Mouse (Mus musculus) CH12.LX (cell line): Measurements from ENCODE around the gene Osgep. TPM values are rescaled to one million over a fixed set of nuclear protein-coding genes. Genes with fewer than 3 reads are reported as not detected.

Experiments
- DNase-seq: peaks from one replicate; pipeline ENCODE4 v3.0.0-alpha.2; 2013; ENCODE audit errors: extremely low read depth
- H3K27ac ChIP-seq: 2 replicates; pipeline ENCODE4 v1.5.1; 2012; ENCODE audit warnings: low read depth, mild to moderate bottlenecking, control low read depth, moderate library complexity; ENCODE audit not compliant: insufficient read depth
- H3K27me3 ChIP-seq: replicated peaks from 2 replicates; pipeline ENCODE3; 2012; ENCODE audit warnings: inconsistent platforms
- H3K36me3 ChIP-seq, 2 experiments: replicated peaks in 1 of 2; 2 replicates each; pipeline versions ENCODE3 to v1.6.1; 2012; ENCODE audit warnings: inconsistent platforms in 1 of 2, low read length in 1 of 2, mild to moderate bottlenecking in 1 of 2, mixed read lengths in 1 of 2, moderate library complexity in 1 of 2; ENCODE audit not compliant: control insufficient read depth in 1 of 2, insufficient read depth in 1 of 2
- H3K4me1 ChIP-seq, 2 experiments: 2 replicates each; pipeline ENCODE4 v1.6.1; 2012; ENCODE audit warnings: inconsistent platforms in 1 of 2, moderate library complexity in 1 of 2; ENCODE audit not compliant: insufficient read depth in 2 of 2, control insufficient read depth in 1 of 2
- H3K4me2 ChIP-seq: 2 replicates; pipeline ENCODE4 v1.6.1; 2012; ENCODE audit warnings: low read depth, mild to moderate bottlenecking, control low read depth; ENCODE audit not compliant: poor library complexity, insufficient read depth, severe bottlenecking
- H3K4me3 ChIP-seq, 3 experiments: fragments of 150-350 bp in 1 of 3; sonication (generic) in 1 of 3; replicated peaks in 1 of 3; 2 replicates each; pipeline versions ENCODE3 to v1.5.1; 2011 to 2012; ENCODE audit warnings: low read depth in 2 of 3, low read length in 2 of 3, mild to moderate bottlenecking in 2 of 3, moderate library complexity in 2 of 3, control low read depth in 1 of 3, improper control_type of control experiment in 1 of 3, inconsistent platforms in 1 of 3, mixed read lengths in 1 of 3; ENCODE audit not compliant: poor library complexity in 1 of 3
- H3K79me2 ChIP-seq: replicated peaks from 2 replicates; pipeline ENCODE4 v1.6.1; 2012; ENCODE audit warnings: mild to moderate bottlenecking, moderate library complexity; ENCODE audit not compliant: control insufficient read depth, poor library complexity, insufficient read depth, severe bottlenecking; ENCODE audit errors: extremely low read depth
- H3K9ac ChIP-seq: 2 replicates; pipeline ENCODE4 v1.6.1; 2012; ENCODE audit warnings: low read depth, mild to moderate bottlenecking, control low read depth, moderate library complexity; ENCODE audit not compliant: insufficient read depth
- H3K9me3 ChIP-seq: replicated peaks from 2 replicates; pipeline ENCODE3; 2012; ENCODE audit warnings: low read length, inconsistent platforms, mixed read lengths
- BHLHE40 ChIP-seq: IDR thresholded peaks from 2 replicates; pipeline ENCODE4 v1.6.1; 2011; ENCODE audit warnings: mild to moderate bottlenecking, low read depth, low read length, improper control_type of control experiment
- CHD1 ChIP-seq: IDR thresholded peaks from 2 replicates; pipeline ENCODE4 v1.6.1; 2012; ENCODE audit warnings: low read depth, low read length, improper control_type of control experiment, inconsistent platforms
- CHD2 ChIP-seq: IDR thresholded peaks from 2 replicates; pipeline ENCODE4 v1.6.1; 2011; ENCODE audit warnings: low read length, improper control_type of control experiment
- CTCF ChIP-seq, 2 experiments: IDR thresholded peaks in 1 of 2; conservative IDR thresholded peaks in 1 of 2; 2 replicates each; pipeline ENCODE4 v1.5.1; 2011 to 2012; ENCODE audit warnings: low read depth in 2 of 2, low read length in 2 of 2, improper control_type of control experiment in 1 of 2, inconsistent platforms in 1 of 2, mild to moderate bottlenecking in 1 of 2, moderate library complexity in 1 of 2
- ELF1 ChIP-seq: IDR thresholded peaks from 2 replicates; pipeline ENCODE4 v1.6.1; 2014; ENCODE audit warnings: low read depth, mild to moderate bottlenecking, inconsistent platforms, low read length, improper control_type of control experiment
- ETS1 ChIP-seq: conservative IDR thresholded peaks from 2 replicates; pipeline ENCODE4 v1.6.1; 2012; ENCODE audit warnings: low read depth, mild to moderate bottlenecking, inconsistent platforms, low read length, improper control_type of control experiment, moderate library complexity
- GABPA ChIP-seq: IDR thresholded peaks from 2 replicates; pipeline ENCODE4 v1.6.1; 2012; ENCODE audit warnings: low read depth, low read length, improper control_type of control experiment, inconsistent platforms; ENCODE audit not compliant: insufficient replicate concordance
- HCFC1 ChIP-seq: IDR thresholded peaks from 2 replicates; pipeline ENCODE4 v1.6.1; 2012; ENCODE audit warnings: low read depth, mild to moderate bottlenecking, inconsistent platforms, low read length, improper control_type of control experiment
- IRF4 ChIP-seq: IDR thresholded peaks from 2 replicates; pipeline ENCODE4 v1.6.1; 2014; ENCODE audit warnings: low read depth, mild to moderate bottlenecking, inconsistent platforms, low read length, improper control_type of control experiment
- JUN ChIP-seq: IDR thresholded peaks from 2 replicates; pipeline ENCODE4 v1.6.1; 2011; ENCODE audit warnings: low read depth, mild to moderate bottlenecking, low read length, improper control_type of control experiment, moderate library complexity; ENCODE audit not compliant: insufficient read depth
- JUND ChIP-seq: conservative IDR thresholded peaks from 2 replicates; pipeline ENCODE4 v1.6.1; 2011; ENCODE audit warnings: low read depth, low read length, improper control_type of control experiment
- KAT2A ChIP-seq: IDR thresholded peaks from 2 replicates; pipeline ENCODE4 v1.6.1; 2012; ENCODE audit warnings: low read length, improper control_type of control experiment, inconsistent platforms; ENCODE audit not compliant: insufficient replicate concordance
- MAFK ChIP-seq: IDR thresholded peaks from 2 replicates; pipeline ENCODE4 v1.6.1; 2011; ENCODE audit warnings: low read length, improper control_type of control experiment; ENCODE audit not compliant: insufficient replicate concordance
- MAX ChIP-seq: IDR thresholded peaks from 2 replicates; pipeline ENCODE4 v1.6.1; 2011; ENCODE audit warnings: low read length, improper control_type of control experiment
- MAZ ChIP-seq: IDR thresholded peaks from 2 replicates; pipeline ENCODE4 v1.6.1; 2012; ENCODE audit warnings: low read depth, mild to moderate bottlenecking, inconsistent platforms, low read length, improper control_type of control experiment, moderate library complexity
- MEF2A ChIP-seq: IDR thresholded peaks from 2 replicates; pipeline ENCODE4 v1.6.1; 2014; ENCODE audit warnings: low read depth, mild to moderate bottlenecking, inconsistent platforms, low read length, improper control_type of control experiment, borderline replicate concordance
- MXI1 ChIP-seq: IDR thresholded peaks from 2 replicates; pipeline ENCODE4 v1.6.1; 2011; ENCODE audit warnings: mild to moderate bottlenecking, low read depth, low read length, improper control_type of control experiment
- MYC ChIP-seq: IDR thresholded peaks from 2 replicates; pipeline ENCODE4 v1.6.1; 2011; ENCODE audit warnings: low read depth, mild to moderate bottlenecking, improper control_type of control experiment, low read length
- NELFE ChIP-seq: IDR thresholded peaks from 2 replicates; pipeline ENCODE4 v1.6.1; 2011; ENCODE audit warnings: low read depth, low read length, improper control_type of control experiment
- PAX5 ChIP-seq: IDR thresholded peaks from 2 replicates; pipeline ENCODE4 v1.6.1; 2012; ENCODE audit warnings: low read length, inconsistent platforms, mixed read lengths
- POLR2A ChIP-seq: IDR thresholded peaks from 2 replicates; pipeline ENCODE4 v1.6.1; 2011; ENCODE audit warnings: low read depth, mild to moderate bottlenecking, improper control_type of control experiment, low read length
- POLR2AphosphoS2 ChIP-seq: IDR thresholded peaks from 2 replicates; pipeline ENCODE4 v1.6.1; 2011; ENCODE audit warnings: low read depth, low read length, improper control_type of control experiment
- RAD21 ChIP-seq: IDR thresholded peaks from 2 replicates; pipeline ENCODE4 v1.6.1; 2011; ENCODE audit warnings: low read depth, mild to moderate bottlenecking, low read length, improper control_type of control experiment, moderate library complexity
- RCOR1 ChIP-seq: conservative IDR thresholded peaks from 2 replicates; pipeline ENCODE4 v1.6.1; 2012; ENCODE audit warnings: low read depth, mild to moderate bottlenecking, inconsistent platforms, low read length, improper control_type of control experiment
- SIN3A ChIP-seq: IDR thresholded peaks from 2 replicates; pipeline ENCODE4 v1.6.1; 2012; ENCODE audit warnings: low read length, improper control_type of control experiment, inconsistent platforms
- SMC3 ChIP-seq: IDR thresholded peaks from 2 replicates; pipeline ENCODE4 v1.6.1; 2011; ENCODE audit warnings: low read depth, low read length, improper control_type of control experiment
- TBP ChIP-seq: conservative IDR thresholded peaks from 2 replicates; pipeline ENCODE4 v1.6.1; 2011; ENCODE audit warnings: low read depth, low read length, improper control_type of control experiment
- TCF12 ChIP-seq: IDR thresholded peaks from 2 replicates; pipeline ENCODE4 v1.6.1; 2014; ENCODE audit warnings: low read depth, mild to moderate bottlenecking, inconsistent platforms, low read length, improper control_type of control experiment
- UBTF ChIP-seq: IDR thresholded peaks from 2 replicates; pipeline ENCODE4 v1.6.1; 2012; ENCODE audit warnings: low read depth, mild to moderate bottlenecking, inconsistent platforms, low read length, improper control_type of control experiment, moderate library complexity
- USF1 ChIP-seq: IDR thresholded peaks from 2 replicates; pipeline ENCODE4 v1.6.1; 2014; ENCODE audit warnings: low read depth, mild to moderate bottlenecking, inconsistent platforms, low read length, improper control_type of control experiment
- USF2 ChIP-seq: conservative IDR thresholded peaks from 2 replicates; pipeline ENCODE4 v1.6.1; 2011; ENCODE audit warnings: low read depth, low read length, improper control_type of control experiment
- ZC3H11A ChIP-seq: IDR thresholded peaks from 2 replicates; pipeline ENCODE4 v1.6.1; 2012; ENCODE audit warnings: low read depth, mild to moderate bottlenecking, inconsistent platforms, low read length, improper control_type of control experiment
- ZKSCAN1 ChIP-seq: IDR thresholded peaks from 2 replicates; pipeline ENCODE4 v1.6.1; 2012; ENCODE audit warnings: low read depth, inconsistent platforms, low read length, improper control_type of control experiment, borderline replicate concordance
- ZMIZ1 ChIP-seq: IDR thresholded peaks from 2 replicates; pipeline ENCODE4 v1.6.1; 2012; ENCODE audit warnings: low read depth, mild to moderate bottlenecking, inconsistent platforms, low read length, improper control_type of control experiment
- ZNF384 ChIP-seq: IDR thresholded peaks from 2 replicates; pipeline ENCODE4 v1.6.1; 2012; ENCODE audit warnings: low read depth, low read length, improper control_type of control experiment, inconsistent platforms
- dilution Hi-C: fragments of 300-500 bp; cut with MboI; formaldehyde crosslinking; loops from 2 replicates; pipeline ENCODE4 v1.14.3; 2020; ENCODE audit warnings: low sequenced_read_pairs; ENCODE audit not compliant: extremely low pct_unique_long_range_greater_than_20kb, extremely low pct_ligation_motif_present
- in situ Hi-C: fragments of 300-500 bp; cut with MboI; formaldehyde crosslinking; loops from 3 replicates; pipeline ENCODE4 v1.14.3; 2019; ENCODE audit warnings: low sequenced_read_pairs, low pct_ligation_motif_present, low pct_unique_long_range_greater_than_20kb, mixed read lengths
- polyA plus RNA-seq: library from polyadenylated mRNA; unstranded; fragments of >175 nt; gene quantifications from 2 replicates; pipeline ENCODE4 v1.2.1, GENCODE M21; 2012; ENCODE audit warnings: low read depth; ENCODE audit not compliant: insufficient read length
- total RNA-seq, 2 experiments: library from RNA; depleted of rRNA; stranded (reverse); fragments of 300-350 nt in 1 of 2; fragments of >200 nt in 1 of 2; gene quantifications; 2 replicates each; pipeline ENCODE4 v1.2.3; 2012 to 2014

Gene Osgep
- total and polyA plus RNA-seq, 3 experiments, result 41.7 to 88.7 (median 48.4) TPM

DNA sequence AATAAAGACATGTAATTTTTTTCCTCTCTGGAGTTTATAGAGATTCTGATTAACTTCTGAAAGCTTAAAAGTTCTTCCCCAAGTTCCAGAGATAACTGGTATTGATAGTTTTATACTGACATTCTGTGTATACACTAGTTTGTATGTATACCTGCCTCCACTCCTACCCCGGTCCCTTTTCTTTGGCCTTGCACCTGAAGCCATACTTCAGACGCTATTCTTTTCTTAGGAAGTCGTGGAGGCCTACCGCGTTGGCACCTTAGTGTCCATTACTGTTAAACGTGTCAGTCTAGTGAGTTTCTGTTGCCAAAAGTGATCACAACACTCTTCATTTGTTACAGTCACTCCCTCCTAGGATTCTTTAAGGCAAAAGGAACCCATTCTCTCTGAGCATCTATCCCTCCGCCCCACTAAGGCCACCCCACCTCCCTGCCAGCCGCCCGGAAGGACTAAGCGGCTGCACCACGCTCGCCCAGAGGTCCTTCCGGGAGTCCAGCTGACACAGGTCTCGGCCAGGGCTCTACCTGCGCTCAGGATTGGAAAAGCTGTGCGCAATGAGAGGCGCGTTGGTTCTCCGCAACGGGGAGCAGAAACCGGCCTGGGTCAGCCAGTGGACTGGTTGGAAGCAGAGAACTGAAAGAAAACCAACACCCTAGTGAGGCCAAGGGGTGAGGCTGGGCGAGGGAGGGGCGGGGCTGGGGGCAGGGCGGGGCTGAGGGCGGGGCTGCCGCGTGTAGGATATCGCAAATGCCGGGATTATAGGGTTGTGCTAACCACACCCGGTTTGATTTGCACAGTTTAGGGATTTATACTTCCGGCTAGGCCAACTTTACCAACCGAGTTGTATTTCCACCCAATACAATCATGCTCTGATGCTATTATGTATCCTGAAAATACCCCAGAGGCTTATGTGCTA lies 54.5 kb downstream of the Osgep start, which contains the start of gene Tep1:
Gene Tep1 (minus strand): TSS at position 672 of the 916 bp plus-strand sequence.
- H3K4me3 ChIP-seq, result peak within 1 kb of the TSS; percentile 74 to 97 (median 80)
- peak within 1 kb of the TSS; percentile 92 for H3K9ac ChIP-seq
- peaks cover 0 to 25% of the 10 kb centered on the region in 2 experiments; a peak in 2 of 4 replicates for H3K4me1 ChIP-seq
- H3K9me3 ChIP-seq, result no peaks in the 10 kb centered on the region
- DNase-seq, result peak; percentile 85
- H3K36me3 ChIP-seq, result peaks cover 9 to 31% of the 10 kb centered on the region in 2 experiments
- H3K4me2 ChIP-seq, result peak within 1 kb of the TSS; percentile 77
- dilution Hi-C loops (no loop called here), in situ Hi-C loops (no loop called here)
- H3K27me3 ChIP-seq, result no peaks in the 10 kb centered on the region
- TF ChIP-seq MAFK (no peak), TCF12 (peak; percentile 78), MEF2A (no peak), CHD2 (no peak; the same call in 1 of the 2 replicates), CTCF (conservative IDR thresholded peaks at IDR 0.05 in 1 of 2, IDR thresholded peaks at IDR 0.05 in 1 of 2; ENCODE audit: low read depth in 2 of 2, low read length in 2 of 2) (no peak), ZNF384 (no peak), ZMIZ1 (no peak), JUN (no peak), ETS1 (no peak), RCOR1 (no peak), MAZ (peak; percentile 55; the same call in 1 of the 2 replicates), TBP (no peak), ZC3H11A (no peak), RAD21 (no peak), PAX5 (no peak), BHLHE40 (no peak), KAT2A (no peak), UBTF (no peak), SIN3A (no peak), USF1 (no peak), GABPA (no peak), POLR2A (peak; percentile 75), MYC (no peak), POLR2AphosphoS2 (no peak), HCFC1 (peak; percentile 82), ZKSCAN1 (no peak), SMC3 (no peak), IRF4 (peak; percentile 29; the same call in 1 of the 2 replicates), MXI1 (peak; percentile 67; the same call in 1 of the 2 replicates), CHD1 (no peak), JUND (no peak), USF2 (no peak), ELF1 (peak; percentile 76), MAX (0 out of 2 replicates have a peak, but pooled peaks have one; percentile 37), NELFE (peak; percentile 70)
- H3K27ac ChIP-seq, result peak within 1 kb of the TSS; percentile 89
- H3K79me2 ChIP-seq, result no peaks in the 10 kb centered on the region; the same call in 1 of the 2 replicates
